ENCODE assay signal across 16 mouse cellular contexts in the genomic region with DNA sequence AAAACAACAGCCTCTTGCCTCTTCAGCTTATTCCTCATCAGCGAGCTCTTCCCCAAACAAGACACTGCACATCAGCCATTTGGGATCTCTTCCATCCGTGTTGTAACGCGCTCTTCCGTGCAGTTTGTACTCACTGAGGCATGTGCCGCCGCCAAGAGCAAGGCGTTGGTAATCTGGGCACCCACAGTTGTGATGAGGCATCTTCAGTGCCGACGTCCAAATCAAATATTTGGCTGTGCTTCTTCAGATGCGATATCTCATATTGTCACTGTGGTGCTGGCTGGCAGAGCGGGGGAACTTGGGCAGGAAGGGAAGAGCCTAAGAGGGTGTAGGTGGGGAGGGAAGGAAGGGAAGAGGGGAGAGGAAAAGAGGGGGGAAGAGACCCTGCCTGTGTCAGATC.
DNase-seq lines count a peak whose midpoint lies in the region; ATAC-seq and TF ChIP-seq lines count a peak whose summit lies in the region.
"Had no signal": no experiment of that assay in that cellular context is flagged by ENCODE, and none has a peak within 500 bp of the region (broad histone marks: within the 10 kb centered on the region; RNA-seq: fewer than 3 reads in every experiment).

No protein-coding gene starts in this region.

- intact Hi-C loops in left cerebral cortex, postnatal 36 days (cut with DNase I): no loop called here
- intact Hi-C loops in heart, postnatal 36 days (cut with DNase I): no loop called here

- H3K4me3 ChIP-seq in layer of hippocampus, adult 2 months: peak overlapping the region; percentile 17
- H3K4me3 ChIP-seq: limb, embryonic 15.5 days had no signal

- no peak overlapping the region for H3K27ac ChIP-seq in layer of hippocampus, adult 2 months
- H3K27ac ChIP-seq: limb, embryonic 15.5 days; macrophage had no signal

- peak; percentile 34 to 44 for DNase-seq in cerebellum, postnatal 14 days
- DNase-seq in cerebellum, adult 9-10 months: no peak
- peak; percentile 50 for DNase-seq in brain, adult 2 months (ENCODE audit: low read depth, low spot score)
- DNase-seq in layer of hippocampus, adult 2 months (ENCODE audit: low spot score in 2 of 2): peak in 1 of 2 experiments; percentile 34
- DNase-seq in left cerebral cortex, postnatal 36 days (ENCODE audit: low spot score in 2 of 2): peak; percentile 12 to 20
- no peak for DNase-seq in heart, postnatal 36 days
- DNase-seq in retina, embryonic 14.5 days (ENCODE audit: low spot score): no peak
- DNase-seq: cerebellum, adult 9-11 months; heart, adult 11 months; kidney, postnatal 36 days; lung, adult 2 months had no signal

- TF ChIP-seq CTCF in layer of hippocampus, adult 2 months (conservative IDR thresholded peaks at IDR 0.05): no peak

- ATAC-seq in erythroblast, adult 5-6 weeks (replicated peaks; ENCODE audit: low FRiP score, poor library complexity, severe bottlenecking): no peak
- ATAC-seq: inflammation-experienced regulatory T-cells, adult 6 months; midbrain, embryonic 16.5 days had no signal

Comparison
In these comparisons a context has a peak if more than half of its experiments do, and no peak if none do; other contexts are left out.
1. DNase-seq: peak in cerebellum, postnatal 14 days (2 of 2), brain, adult 2 months (single experiment) and left cerebral cortex, postnatal 36 days (2 of 2); none in cerebellum, adult 9-10 months (single experiment), heart, postnatal 36 days (0 of 2) and retina, embryonic 14.5 days (single experiment).